Mouse (Mus musculus) adrenal gland, adult 8-10 months (tissue): ENCODE data around the gene Vdr. TPM values are rescaled to one million over a fixed set of nuclear protein-coding genes. Genes with fewer than 3 reads are reported as not detected.
A peak's percentile ranks its signal among the peaks of the same experiment; 100 is the strongest.

Source experiments
- DNase-seq: peaks from one replicate; pipeline ENCODE4 v3.0.0; 2022
- total RNA-seq, 4 experiments: library from RNA; stranded (reverse); gene quantifications; 2 replicates each; pipeline ENCODE4 v1.2.4; 2022

Gene Vdr
- total RNA-seq, 4 experiments from 2014 or later: 5.2 to 26.1 (median 16.0) TPM

DNA sequence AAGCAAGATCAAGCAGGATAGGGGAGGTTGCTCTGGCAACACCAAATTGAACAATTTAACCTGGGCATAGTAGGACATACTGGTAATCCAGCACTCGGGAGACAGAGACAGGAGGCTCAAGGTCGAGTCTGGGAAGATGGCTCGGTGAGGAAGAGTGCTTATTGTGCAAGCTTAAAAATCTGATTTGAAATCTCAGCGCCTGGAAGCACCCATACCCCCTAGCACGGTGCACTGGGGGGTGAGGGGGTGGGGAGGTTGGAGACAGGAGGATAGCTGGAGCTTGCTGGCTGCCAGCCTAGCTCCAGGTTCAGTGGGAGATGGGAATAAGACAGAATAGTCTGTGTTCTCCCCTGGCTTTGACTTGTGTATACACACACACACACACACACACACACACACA is 9.9 kb upstream of the Vdr start:
- DNase-seq: no peak

DNA sequence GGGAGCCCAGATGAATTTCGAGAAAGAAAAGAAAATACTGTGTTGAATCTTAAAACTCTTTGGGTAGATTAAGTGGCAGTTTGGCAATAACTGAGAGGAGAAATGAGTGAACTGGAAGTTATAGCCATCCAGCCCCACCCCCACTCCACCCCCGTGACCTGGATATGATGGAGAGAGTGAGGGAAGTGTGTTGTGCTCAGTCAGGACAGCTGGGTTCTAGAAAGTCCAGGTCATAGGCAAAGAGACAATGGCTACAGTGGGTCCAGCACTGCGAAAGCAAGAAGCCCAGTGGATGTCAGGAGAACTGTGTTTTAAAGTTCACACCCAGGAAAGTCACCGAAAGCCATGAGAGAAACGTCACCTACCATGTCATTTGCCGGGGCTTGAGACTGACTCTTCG is 8.8 kb upstream of the Vdr start:
- DNase-seq: no peak

DNA sequence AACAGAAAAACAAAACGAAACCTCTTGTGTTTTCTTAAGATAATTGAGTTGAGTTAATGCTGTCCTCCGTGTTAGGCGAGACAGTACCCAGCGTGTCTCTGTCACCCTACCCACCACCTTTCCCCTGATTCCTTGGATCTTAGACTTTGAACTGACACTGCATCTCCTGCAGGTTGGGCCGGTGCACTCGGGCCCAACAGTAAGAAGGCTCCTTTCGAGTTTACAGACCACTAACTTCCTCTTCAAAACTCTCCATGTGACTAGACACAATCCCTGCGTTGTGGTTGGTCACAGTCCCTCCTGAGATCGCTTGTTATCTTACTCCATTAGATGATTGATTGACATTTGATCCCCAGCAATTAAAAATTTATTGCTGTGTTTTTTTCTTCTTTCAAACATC is 7.6 kb upstream of the Vdr start:
- no peak for DNase-seq

DNA sequence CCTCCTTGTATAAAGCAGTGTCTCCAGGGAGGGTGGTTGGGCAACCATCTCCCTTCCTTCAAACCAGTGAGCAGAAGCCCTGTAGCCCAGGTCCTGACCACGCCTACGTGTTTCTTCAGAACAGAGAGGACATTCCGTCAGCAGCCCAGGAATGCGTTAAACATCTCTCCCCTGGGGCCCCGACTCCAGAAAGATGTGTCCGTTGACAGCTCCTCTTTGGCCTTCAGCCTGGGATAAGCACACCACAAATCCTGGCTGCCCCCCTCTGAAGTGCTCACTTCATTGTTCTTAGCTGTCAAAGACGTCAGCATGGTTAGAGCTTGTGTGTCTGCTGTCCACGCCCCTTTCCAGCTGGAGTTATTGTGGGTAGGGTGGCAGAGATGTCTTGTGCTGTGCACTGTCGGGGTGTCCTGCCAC is 3.9 kb upstream of the Vdr start:
- no peak for DNase-seq

DNA sequence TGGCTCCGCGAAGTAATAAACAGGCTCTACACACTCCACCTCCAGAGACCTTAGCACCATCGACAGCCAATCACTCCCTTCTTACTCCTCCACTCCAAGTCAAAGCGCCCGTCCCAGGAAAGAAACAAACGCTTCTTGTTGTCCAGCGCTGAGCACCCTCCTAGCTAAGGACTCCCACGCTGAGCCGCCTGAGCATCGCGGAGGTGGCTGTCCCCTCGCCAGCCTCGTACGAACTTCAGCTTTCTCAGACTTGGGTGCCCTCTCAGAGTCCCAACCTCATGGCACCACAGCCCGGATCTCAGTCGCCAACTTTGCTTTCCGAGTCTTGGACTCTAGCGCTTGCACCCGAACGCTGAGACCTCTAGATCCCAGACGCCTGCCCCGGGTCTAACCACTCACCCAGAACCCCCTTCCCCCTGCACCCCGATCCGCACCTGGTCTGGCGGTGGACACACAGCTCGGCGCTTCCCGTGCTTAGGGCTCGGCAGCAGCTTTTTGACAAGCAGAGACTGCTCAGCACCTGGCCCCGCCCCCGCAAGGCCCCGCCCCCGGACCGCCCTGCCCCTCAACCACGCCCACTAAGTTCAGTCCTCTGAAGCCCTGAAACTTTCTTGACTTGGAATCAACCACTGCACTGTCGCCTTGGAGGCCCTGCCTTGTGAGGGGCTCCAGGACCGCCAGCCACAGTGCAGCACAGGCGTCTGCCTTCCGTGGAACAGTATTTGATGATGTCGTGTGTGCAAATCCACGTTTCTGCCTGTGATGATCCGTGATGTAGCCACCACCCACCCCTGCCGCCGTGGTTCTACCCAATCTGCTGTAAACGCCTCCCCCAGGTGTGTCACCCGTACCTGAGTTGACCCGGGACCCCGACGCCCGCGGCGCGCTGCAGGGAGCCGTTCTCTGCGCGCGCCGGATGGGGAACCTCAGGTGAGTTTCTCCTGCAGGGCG is 2.4 kb downstream of the Vdr start:
- peak; percentile 46 for DNase-seq

DNA sequence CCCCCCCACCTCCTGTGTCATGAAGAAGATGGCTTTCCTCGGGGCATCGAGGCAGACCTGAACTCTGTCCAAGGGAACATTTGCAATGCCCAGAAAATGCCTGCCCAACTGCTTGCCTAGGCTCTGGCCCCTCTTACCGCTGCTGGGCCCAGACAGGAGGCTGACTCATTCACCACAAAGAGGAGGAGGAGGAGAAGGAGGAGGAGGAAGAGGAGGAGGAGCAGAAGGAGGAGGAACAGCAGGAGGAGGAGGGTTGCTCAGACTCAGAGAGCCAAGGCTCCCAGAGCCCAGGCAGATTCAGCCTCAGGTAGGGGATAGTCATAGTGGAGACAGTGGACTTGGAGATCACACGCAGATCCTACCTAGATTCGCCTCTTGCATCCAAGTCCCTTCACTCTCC is 3.2 kb downstream of the Vdr start:
- no peak for DNase-seq

DNA sequence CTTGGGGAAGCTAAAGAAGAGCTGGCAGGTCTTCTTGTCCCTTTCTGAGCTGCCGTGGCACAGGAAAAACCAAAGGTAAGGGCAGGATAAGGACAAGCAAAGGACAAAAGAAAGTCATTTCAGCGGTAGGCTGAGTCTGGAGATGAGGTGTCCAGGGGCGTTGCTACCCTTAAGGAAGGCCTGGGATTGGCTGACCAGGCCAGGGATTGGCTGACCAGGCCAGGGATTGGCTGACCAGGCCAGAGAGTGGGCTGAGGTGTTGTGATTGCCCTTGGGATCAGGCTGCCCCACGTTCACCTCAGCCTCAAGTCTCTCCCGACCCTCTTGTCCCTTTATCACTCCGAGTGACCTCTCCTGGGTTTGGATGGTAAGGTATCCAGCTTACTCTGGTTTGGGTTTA is 5.1 kb downstream of the Vdr start:
- no peak for DNase-seq

DNA sequence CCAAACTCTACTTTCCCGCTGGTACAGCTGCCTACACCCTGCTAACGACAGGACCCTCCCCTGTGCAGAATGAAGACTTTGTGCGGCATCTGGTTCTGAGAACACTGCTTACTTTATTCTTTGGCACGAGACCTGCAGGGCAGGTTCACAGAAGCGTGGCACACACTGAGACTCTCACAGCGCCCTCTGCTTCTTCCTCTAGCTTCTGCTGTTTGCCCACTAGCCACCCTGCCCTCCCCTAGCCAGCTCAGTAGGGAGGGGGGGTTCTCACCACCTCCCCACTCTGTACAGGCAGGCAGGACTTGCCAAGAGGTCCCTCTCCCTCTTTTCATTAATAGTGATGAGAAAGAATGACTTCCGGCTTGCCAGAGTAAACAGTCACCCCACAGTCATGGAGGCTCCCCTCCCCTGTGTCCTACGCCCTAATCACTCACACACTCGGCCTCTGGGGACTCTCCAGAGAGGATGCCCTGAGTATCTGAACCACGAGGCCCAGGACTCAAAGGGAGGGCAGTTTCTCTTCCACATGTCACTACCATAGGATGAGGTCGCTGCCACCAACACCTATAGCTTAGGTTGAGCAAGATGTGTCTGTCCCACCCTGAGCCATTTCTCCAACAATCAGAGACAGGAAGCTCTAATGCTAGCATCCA is 6.0 kb downstream of the Vdr start:
- no peak for DNase-seq

DNA sequence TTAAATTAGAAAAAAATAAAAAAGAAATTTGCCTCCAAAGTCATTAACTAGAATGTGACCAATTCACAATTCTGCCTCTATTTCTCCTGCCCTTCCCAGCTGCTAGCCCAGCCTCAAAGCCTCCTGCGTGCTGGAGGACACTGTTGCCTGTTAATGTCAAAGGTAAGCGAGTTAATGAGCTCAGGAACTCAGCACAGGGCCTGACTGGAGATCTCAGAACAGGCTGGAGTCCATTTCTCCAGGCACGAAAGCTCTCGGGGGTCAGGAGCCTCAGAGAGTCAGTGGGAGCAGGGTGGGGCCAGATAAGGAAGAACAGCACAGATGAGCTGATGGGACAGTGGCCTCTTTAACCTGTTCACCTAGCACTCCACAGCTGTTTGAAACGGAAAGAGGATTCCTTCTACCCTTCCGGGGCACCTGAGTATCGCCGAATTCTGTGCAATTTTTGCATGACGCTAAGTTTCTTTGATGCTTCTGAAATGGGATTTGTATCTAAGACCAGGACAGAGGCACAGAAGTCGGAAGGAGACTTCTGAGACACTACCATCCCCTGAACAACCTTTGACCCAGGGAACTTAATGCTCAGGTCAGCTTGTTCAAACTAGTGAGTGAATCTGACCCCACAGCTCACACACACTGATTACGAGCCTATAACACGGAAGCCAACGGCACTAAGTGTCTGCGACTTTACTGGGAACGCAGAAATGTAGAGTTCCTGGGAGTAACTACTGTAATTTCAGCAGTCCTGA is 7.0 kb downstream of the Vdr start:
- DNase-seq: no peak

DNA sequence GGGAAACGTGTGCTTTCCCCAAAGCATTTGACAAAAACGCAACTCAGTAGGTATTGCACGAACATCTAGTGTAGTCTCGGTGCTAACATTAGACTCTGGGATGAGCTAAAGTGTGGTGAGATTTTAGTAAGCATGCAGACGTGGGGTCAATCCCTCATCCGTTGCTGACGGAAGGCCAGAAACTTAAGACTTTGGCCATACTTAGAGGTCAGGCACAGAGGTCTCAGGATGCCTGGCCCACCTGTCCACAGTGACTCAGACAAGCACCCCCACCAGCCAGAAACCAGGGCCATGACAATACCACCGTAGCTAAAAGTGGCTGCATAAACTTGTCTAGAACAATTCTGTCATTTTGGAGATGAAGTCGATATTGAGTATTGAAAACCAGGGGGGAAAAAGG is 9.4 kb downstream of the Vdr start:
- no peak for DNase-seq

DNA sequence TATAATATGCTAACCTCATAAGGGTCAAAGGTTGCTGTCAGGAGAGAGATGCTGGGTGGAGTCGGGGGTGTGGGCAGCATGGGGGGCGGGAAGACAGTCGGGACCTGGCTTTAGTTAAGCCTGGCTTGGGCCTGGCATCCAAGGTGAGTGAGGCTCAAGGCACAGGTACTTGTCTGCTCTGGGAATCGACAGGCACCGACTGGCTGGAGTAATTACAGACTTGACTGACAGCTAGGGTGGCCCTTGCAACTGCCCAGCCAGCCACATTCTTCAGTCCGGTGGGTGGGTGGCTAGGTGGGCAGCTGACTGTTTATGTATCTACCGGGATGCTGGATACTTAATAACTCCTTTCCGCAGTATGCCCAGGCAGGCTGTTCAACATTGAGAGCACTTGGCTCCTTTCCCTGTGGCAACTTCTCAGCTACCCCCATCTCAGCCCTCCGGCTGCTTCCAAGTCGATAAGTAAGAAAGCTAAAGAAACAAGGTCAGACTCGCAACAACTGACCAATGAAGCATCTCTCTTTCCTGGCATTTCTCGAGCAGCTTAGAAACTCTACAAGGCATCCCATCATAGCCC is 10.0 kb downstream of the Vdr start:
- DNase-seq: no peak

DNA sequence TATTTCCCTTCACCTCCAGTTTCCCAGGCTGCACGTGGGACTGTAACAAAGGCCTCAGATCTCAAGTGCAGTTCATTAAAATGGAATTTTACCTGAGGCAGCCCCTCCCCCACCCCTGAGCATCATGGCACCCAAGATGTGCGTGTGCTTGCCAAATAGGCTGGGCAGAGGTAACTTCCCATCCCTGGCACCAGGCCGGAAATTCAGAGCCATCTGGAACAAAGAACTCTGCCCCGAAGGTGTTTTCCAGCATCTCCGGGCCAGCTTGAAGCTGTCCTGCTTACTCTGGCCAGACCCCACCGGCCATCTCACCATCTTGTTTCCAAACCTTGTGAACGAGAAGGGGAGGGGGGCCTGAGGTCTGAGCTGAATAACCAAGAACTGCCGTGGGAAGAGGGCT is 10.7 kb downstream of the Vdr start:
- DNase-seq: no peak

DNA sequence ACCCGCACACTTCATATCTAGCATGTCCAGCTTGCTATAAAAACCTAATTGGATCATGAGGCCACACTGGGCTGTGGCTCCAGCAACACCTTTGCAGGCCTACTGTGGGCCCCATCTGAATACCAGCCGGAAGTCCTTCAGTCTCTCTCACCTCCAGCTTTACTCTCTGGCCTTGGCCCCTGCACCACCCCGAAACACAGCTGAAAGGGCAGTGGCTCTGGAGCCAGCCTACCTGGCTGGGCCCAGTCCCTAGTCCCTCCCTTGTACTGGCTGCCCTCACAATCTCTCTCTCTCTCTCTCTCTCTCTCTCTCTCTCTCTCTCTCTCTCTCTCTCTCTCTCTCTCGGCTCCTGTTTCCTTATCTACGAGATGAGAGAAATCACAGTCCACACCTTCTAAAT is 11.6 kb downstream of the Vdr start:
- DNase-seq: no peak

DNA sequence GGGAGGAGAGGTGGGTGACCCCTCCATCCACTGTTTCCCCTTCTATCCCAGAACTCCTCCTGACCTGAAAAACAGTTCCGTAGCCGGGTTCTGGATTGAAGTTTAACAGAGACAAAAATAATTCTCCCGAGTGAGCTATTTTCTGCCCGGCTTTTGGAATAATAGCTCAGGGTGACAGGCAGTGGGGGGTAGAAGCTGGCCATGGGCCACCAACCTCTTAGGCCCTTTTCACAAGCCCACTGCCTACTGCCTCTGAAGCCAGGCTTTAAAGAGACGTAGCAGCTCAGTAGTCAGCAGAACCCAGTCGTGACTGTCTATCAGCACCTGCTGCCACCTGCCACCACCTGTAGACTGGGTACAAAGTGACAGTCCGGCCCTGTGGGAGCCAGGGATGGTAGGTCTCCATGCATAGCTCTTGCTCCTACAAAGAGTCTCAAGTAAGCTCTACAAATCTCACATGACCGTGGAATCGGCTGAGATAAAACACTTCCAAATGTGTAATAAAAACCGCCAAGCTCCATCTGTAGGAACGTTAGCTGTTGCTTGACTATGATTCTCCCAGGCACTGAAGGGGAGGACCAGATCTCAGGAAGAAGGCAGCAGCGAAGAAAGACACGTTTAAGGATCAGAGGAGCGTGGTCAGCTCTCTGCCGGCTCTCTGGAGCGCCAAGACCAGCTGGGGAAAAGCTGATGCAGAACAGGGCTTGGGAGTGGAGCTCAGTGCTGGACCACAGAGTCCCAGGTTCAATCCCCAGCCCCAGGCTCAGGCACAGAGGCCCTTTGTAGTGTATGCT is 13.4 kb downstream of the Vdr start:
- DNase-seq: no peak

DNA sequence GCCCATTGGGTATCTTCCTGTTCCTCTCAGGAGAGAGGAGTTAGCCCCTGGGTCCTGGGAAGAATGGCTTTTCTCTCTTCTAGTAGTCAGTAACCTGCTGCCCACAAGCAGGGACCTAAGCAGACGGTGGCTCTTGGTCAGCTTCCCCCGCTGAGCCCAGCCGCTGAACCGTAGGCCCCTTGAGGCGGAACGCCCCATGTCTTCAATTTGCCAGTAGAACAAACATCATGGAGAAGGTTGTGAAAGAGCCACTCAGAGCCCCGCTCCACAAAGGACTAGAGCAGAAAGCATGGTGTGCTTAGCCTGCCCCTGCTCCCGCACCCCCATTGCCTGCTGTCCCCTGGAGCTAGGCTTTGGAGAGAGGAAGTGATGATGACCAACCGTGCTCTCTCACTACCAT is 14.1 kb downstream of the Vdr start:
- DNase-seq: no peak

DNA sequence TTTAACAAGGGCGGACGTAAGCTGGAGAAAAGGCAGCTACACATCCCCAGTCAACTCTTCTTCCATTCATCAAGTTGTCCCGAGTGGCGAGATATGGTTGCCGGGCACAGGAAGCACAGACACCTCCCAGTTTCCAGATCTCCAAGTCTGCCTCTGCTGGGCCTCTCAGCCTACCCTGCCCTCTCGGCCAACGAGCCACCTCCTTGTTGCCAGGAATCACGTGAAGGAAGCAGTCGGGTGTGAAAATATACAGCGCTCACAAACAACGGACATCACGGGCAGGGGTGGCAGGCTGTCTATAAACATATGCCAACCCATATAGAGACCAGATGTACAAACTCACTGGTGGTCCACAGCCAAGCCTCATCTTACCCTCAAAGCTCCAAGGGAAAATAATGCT is 14.6 kb downstream of the Vdr start:
- DNase-seq: no peak

DNA sequence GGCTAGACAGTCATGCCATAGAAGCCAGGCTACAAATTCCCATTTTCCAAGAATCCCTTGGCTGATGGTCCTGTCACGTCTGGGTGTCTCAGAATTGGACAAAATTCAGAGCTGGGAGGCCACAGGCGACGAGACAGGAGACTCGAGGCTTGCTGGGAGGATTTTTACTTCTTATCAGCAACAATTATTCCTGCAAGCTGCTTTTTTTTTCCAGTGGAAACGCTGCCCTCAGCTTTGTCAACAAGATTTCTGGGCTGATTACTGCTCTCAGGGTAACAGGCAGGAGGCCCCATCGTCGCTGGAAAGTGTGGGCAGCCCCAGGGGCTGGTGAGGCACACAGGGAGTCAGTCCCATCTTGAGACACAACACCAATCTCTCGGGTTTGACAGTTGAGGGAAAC is 17.9 kb downstream of the Vdr start:
- DNase-seq: no peak

DNA sequence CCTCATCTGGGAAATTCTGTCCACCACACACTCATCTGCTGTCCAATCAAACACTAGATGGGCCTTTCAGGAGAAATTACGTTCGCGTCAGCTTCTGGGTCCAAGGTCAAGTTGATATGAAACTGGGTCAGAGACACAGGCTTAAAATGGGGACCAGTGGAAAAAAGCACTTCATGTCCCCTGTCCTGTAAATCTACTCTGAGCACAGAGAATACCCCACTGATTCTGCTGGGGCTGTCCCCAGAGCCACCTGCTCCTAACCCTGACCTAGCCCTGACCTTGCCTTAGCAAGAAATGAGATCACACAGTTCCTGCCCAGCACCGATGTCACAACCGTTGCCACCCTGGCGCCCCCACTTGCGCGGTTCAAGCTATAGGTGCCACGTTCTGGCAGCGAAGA is 20.0 kb downstream of the Vdr start:
- no peak for DNase-seq

DNA sequence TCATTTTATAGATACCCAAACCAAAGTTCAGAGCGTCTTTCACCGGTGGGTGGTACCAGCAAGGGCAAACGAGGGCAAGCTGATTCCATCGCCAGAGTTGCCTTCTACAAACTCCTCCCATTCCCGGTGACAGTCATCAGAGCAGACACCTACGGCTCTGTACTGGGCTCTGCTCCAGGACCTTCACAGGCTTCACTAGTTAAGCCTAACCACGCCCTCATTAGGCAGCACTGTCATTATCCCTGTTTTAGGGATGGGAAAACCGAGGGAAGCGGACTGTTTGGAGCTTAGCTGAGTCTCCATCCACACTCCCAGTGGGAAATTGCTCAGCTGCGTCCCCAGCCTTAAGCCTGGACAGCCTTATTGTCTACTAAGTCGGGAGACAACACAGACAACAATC is 20.4 kb downstream of the Vdr start:
- DNase-seq: peak; percentile 45

DNA sequence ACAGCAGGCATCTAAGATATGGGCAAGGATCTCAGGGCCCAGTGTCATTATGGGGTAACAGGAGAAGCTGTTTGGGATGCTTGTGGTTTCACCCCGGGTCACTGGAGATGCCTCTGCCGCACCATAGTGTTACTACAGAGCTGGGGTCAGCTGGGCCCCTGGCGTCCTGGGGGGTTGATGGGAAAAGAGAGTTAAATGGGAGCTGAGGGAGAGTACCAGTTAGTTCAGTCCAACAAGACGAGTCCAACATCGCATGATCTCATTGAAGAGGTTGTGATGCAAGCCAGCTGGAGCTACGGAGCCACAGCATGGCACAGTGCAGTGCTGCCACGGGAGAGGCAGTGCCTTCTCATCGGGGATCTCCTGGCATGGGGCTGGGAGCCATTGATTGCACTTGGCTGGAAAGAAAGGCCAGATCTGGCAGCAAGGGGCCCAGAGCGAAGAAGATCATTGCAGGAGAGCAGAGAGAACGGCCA is 22.9 kb downstream of the Vdr start:
- no peak for DNase-seq

DNA sequence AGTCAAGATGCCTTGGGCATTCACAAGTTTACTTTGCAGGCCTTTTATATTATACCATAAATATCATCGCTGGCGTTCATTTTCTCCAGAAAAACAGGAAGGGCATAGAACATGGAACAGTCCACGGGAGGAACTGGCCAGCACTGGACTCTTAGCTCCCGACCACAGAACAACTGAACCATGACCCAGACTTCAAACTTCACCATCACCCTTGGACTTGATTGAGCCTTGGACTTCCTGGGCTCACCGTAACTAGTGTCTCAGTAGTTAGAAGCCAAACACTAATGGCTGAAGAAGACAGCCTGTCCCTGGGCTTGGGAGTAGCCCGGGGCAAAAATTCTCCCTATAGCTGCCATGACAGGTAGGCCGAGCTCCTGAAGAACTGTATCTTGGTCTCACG is 29.0 kb downstream of the Vdr start:
- DNase-seq: no peak

DNA sequence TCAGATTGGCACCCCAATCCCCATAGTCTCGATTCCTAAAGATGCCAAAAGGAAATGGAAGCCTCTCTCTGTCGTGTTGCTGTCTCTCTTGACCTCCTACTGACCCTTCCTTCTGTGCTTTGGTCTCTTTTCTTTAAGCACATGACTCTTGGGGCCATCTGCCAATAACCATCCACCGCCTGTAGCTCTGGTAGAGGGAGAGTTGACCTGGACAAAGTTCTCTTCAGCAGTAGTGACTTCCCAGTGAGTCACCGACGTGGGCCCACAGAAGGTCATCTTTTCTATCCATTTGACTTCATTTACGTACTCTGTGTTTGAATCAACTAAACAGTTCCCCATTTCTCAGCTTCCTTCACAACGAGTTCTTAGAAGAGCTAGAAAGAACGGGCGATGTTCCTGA is 30.0 kb downstream of the Vdr start:
- no peak for DNase-seq
